Mouse (Mus musculus): ENCODE results near the gene Patj. TPM values are rescaled to one million over a fixed set of nuclear protein-coding genes. Genes with fewer than 3 reads are reported as not detected.
"Not testable (repeated sequence)": the region's sequence is repeated elsewhere in the genome, so short reads cannot be mapped to it uniquely, and the experiment has no call there.

Patj gene
- total RNA-seq, 2 experiments from 2014 or later, result 7.8 to 8.4 TPM

DNA sequence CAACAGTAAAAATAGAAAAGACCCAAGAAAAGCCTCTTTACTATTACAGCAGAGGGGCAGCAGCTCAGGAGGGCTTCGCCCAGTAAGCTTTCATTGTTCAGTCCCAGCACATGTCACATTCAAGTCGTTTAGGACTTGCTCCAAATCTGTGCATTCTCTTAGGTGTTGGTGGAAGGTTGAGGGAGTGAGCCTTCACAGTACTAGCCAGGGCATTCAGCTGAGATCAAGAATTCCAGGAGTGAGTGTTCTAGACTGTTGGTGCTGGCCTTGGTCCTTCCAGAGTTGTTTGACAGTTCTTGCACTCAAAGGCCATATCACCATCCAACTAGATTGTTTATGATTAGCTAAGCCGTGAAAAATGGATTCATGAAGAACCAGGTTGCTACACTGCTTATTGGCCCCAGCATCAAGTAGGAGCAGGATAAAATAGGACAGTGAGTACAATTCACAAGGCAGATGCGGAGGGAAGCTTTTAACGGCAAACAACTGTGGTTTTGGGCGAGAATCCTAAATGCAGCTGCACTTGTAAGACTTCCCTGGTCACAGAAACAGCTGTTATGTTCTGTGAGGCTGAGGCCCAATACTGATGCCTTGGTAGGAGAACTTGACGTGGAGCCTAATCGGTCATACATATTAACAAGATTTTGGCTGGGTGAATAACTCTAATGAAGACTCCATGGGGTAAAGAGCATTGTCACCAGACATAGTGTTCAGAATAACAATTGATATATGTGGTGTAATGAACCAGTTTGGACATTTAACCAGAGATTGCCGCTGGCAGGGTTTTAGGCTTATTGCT is 225.6 kb downstream of the Patj start:
- intact Hi-C loops (cut with DNase I), result loop anchor here (10.0 kb wide), 1 partner anchor 76 kb away; no protein-coding TSS in a partner anchor

GRCm38 (mm10) chr4:98622180-98622579 is 226.6 kb downstream of the Patj start:
- DNase-seq (ENCODE audit: low spot score in 2 of 2), result no peak
- intact Hi-C loops (cut with DNase I), result loop anchor here (10.0 kb wide), 1 partner anchor 77 kb away; no protein-coding TSS in a partner anchor

More for the DNA sequence above, 225.6 kb downstream of the Patj start:
- no peak for DNase-seq (ENCODE audit: low spot score in 2 of 2)

DNA sequence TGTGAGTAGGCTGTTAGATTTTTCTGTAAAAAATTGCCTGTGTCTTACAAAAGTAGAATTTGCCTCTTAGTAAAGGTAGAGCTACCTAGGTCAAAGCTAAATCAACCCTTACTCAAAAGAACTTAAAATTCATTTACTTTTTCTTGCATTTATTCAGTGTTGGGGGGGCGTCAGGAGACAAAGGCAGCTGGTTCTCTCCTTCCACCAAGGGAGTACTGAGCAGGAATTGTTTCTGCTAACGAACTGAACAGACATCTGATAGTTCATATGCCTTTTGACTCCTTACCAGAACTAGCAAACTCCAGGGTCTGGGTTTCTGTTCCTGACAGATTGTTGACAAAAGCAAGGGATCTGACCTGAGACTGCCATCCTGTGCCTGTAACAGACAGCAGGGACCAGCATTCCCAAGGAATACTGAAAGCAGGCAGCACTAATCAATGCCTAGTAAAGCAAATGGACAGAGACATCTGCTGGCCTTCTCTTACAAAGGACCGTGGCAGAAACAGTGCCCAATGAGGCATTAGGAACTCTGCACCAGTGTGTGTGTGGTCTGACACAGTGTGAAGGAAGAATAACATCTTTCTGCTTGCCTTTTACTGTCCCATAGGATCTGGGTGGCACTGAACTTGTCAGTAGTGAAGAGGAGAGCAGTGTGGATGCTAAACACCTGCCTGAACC is 227.6 kb downstream of the Patj start:
- peak in 1 of 2 experiments; percentile 33 for DNase-seq (ENCODE audit: low spot score in 2 of 2)
- intact Hi-C loops (cut with DNase I), result loop anchor here (10.0 kb wide), 1 partner anchor 78 kb away; no protein-coding TSS in a partner anchor

DNA sequence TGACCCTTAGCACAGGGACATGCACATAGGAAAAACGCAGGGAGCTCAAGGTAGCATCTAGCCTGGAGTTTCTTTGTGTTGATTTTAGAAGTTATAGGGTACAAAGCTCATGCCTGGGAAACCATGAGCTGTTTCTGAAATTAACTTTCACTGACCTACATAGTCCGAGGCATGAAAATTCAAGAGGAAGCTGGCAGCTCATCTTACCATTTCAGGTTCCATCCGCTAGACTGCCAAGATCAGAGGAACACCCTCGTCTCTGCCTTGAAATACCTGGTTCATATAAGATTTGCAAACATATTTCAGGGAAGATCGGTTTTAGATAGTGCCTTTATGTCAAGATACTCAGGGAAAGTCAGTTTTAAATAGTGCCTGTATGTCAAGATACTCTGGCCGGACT is 232.7 kb downstream of the Patj start:
- no peak for DNase-seq (ENCODE audit: low spot score in 2 of 2)
- intact Hi-C loops (cut with DNase I), result loop anchor here (10.0 kb wide), 1 partner anchor 83 kb away; no protein-coding TSS in a partner anchor

- intact Hi-C loops (cut with DNase I), result loop anchor here (10.0 kb wide), 1 partner anchor 84 kb away; no protein-coding TSS in a partner anchor
- not testable (repeated sequence) for DNase-seq (ENCODE audit: low spot score in 2 of 2)
These were observed 233.6 kb downstream of the Patj start for GRCm38 (mm10) chr4:98629217-98629616.

DNA sequence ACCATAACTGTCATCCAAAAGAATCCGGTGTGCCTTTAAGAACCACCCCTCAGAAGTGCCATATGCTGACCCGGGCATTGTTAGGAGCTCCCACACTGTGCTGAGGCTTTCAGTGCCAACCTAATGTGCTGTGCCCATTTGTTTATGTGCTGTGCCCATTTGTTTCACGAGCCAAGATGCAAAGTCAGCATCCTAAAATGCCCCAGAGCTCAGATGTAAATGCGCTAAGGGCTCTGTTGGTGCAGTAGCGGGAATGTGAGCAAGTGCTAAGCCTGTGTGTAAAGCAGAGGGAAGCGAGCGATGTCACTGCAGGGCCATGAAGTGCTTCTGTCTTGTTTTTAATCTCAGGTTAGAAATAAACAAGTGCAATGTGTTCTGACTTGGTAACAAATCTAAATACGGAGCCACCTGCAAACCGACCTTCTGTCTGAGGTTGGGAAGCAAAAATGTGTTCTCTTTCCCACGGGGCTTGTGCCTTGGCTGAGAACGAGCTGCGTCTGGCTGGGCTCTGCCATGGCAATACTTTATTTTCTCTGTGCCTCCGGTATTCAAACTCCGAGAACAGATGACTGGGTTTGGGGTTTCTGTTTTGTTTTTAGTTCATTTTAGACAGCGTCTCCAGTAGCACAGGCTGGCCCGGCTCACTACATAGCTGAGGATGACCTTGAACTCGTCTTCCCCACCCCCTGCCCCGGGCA is 239.7 kb downstream of the Patj start:
- DNase-seq (ENCODE audit: low spot score in 2 of 2), result no peak
- intact Hi-C loops (cut with DNase I), result no loop called here

DNA sequence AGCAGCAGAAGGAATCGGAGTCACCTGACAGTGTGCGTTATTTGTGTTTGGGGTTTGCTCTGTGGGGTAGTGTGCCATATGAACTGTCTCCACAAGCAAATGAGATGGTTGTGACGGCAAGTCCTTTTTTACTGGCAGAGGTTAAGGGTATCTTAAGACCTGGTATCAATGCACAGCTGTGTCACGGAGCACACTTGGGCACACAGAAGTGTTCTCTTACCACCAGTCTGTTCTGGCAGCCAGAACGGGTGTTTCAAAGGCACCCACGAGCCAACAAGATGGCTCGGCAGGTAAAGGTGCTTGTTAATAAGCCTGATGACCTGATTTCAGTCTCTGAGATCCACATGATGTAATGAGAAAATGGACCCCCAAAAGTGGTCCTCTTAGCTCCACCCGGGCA is 243.1 kb downstream of the Patj start:
- intact Hi-C loops (cut with DNase I), result no loop called here
- no peak for DNase-seq (ENCODE audit: low spot score in 2 of 2)

GRCm38 (mm10) chr4:98653650-98654049 is 258.1 kb downstream of the Patj start:
- DNase-seq (ENCODE audit: low spot score in 2 of 2), result no peak

GRCm38 (mm10) chr4:98654419-98654821 is 258.8 kb downstream of the Patj start:
- intact Hi-C loops (cut with DNase I), result no loop called here
- DNase-seq (ENCODE audit: low spot score in 2 of 2), result no peak

More at GRCm38 (mm10) chr4:98653650-98654049, 258.1 kb downstream of the Patj start:
- intact Hi-C loops (cut with DNase I), result no loop called here

DNA sequence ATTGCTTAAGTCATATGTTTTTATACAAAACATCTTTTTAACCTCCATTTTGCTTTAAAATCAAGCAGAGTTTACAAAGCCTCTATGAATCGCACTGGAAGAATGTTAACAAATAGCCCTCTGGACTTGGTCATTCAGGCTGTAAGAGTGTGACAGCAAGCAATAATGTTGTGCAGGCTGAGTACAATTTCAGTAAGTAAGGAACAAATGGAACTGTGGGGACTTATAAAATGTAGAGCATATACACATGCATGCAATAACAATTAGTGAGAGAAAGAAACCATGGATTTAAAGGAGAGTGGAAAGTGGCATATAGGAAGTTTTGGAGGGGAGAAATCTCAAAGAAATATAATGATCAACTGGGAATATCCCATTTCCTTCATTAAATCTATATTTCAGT is 261.2 kb downstream of the Patj start:
- no peak for DNase-seq (ENCODE audit: low spot score in 2 of 2)
- intact Hi-C loops (cut with DNase I), result no loop called here

GRCm38 (mm10) chr4:98659032-98659431 is 263.4 kb downstream of the Patj start:
- no peak for DNase-seq (ENCODE audit: low spot score in 2 of 2)
- intact Hi-C loops (cut with DNase I), result no loop called here

GRCm38 (mm10) chr4:98660534-98660933 is 264.9 kb downstream of the Patj start:
- intact Hi-C loops (cut with DNase I), result no loop called here

GRCm38 (mm10) chr4:98665884-98666283 is 270.3 kb downstream of the Patj start:
- intact Hi-C loops (cut with DNase I), result no loop called here
- no peak for DNase-seq (ENCODE audit: low spot score in 2 of 2)

More at GRCm38 (mm10) chr4:98660534-98660933, 264.9 kb downstream of the Patj start:
- no peak for DNase-seq (ENCODE audit: low spot score in 2 of 2)

- no peak for DNase-seq (ENCODE audit: low spot score in 2 of 2)
- intact Hi-C loops (cut with DNase I), result no loop called here
These were observed 270.9 kb downstream of the Patj start for GRCm38 (mm10) chr4:98666451-98666850.

DNA sequence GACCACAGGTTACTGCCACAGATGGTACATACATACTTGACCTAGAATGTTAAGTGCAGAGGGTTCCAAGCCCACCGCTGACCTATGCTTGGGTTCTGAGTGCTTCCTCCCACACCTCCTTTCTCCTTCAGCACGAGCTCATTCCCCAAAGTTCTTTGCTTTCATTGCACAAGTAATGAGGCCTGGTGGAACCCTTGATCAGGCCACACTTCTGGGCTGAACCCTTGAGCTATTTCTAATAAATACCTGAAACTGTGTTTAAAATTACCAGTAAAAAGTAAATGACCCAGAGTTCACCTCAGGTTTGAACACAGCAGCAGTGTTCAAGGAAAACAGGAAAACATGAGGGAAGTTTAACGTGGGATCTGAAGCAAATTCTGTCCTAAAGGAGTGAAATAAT is 271.4 kb downstream of the Patj start:
- intact Hi-C loops (cut with DNase I), result no loop called here
- DNase-seq (ENCODE audit: low spot score in 2 of 2), result no peak

- intact Hi-C loops (cut with DNase I), result no loop called here
- DNase-seq (ENCODE audit: low spot score in 2 of 2), result no peak
These were observed 281.9 kb downstream of the Patj start for GRCm38 (mm10) chr4:98677506-98677905.

DNA sequence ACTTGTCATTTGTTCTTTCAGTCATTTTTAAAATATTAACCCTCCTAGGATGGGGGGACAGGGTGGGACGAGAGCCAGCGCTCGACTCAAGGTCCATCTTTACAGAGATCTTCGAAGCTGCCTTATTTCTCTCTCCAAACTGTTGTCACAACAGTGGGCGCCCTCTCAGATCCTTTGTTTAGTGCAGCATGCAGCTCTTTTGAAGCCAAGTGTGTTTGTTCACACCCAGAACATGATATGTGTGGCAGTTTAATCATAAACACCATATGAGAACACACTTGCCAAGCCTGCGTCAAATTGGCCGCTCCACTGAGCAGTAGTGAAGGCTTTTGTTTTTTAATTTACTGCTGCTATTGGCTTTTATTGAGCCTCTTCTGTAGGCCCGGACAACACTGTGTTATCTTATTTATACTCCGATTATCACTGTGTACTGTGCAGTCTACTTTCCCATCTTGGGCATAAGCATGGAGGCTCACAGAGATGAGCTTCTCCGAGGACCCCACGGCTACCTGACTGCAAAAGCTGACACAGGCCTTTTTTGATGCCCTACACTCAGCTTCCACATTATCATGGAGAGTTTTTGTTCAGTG is 291.2 kb downstream of the Patj start:
- DNase-seq (ENCODE audit: low spot score in 2 of 2), result no peak
- intact Hi-C loops (cut with DNase I), result no loop called here

DNA sequence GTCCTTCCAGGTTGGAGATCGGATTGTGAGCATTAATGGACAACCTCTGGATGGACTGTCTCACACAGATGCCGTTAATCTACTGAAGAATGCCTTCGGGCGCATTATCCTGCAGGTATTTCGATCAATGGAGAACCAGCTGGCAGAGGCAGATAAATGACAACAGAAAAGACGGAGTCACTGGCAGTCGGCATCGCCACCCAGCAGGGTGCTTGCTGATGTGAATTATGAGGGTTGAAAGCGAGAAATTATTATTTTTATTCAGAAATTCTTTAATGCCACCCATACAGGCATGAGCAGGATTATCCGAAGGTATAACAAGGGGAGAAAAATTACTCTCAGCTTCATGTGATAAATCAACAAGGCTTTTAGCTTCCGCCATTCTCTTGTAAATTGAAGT is 292.5 kb downstream of the Patj start:
- intact Hi-C loops (cut with DNase I), result no loop called here
- DNase-seq (ENCODE audit: low spot score in 2 of 2), result no peak

DNA sequence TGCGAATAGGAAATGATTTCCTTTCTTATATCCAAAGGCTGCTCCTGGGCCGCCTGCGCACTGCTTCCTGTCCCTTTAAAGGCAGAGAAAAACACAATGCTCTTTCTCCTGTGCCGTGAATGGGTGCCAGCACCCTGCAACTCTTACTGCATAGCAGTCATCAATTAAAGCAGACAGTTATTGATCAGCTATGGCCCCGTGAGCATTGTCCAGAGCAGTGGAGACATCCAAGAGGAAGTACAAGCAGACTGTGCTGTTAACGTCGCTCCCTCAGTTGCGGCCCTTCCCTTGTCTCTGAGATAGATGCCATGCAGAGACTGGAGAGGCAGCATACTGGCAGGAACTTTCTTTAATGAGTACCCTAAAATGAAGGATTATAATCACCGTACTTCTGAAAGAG is 292.9 kb downstream of the Patj start:
- no peak for DNase-seq (ENCODE audit: low spot score in 2 of 2)
- intact Hi-C loops (cut with DNase I), result no loop called here

DNA sequence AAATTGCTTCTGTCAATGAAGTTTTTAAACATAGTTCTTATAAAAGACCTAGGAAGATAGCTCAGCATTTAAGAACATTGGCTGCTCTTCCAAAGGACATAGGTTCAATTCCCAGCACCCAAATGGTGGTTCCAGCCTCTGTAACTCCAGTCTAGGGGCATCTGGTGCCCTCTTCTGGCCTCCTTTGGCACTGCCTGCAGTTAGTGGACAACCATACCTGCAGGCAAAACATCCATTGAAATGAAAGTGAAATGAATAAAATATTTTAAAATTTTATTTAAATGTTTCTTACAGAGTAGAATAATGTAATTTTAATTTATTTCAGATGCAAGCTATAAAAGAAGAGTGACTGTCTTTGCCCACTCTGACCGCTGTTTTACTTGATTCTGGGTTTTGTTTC is 294.4 kb downstream of the Patj start:
- no peak for DNase-seq (ENCODE audit: low spot score in 2 of 2)
- intact Hi-C loops (cut with DNase I), result no loop called here
